Mouse (Mus musculus) testis, adult 2 months (tissue): ENCODE measurements around the gene Rpl39. TPM values are rescaled to one million over a fixed set of nuclear protein-coding genes. Genes with fewer than 3 reads are reported as not detected.

Experiments
- H3K27ac ChIP-seq: fragments of 200-500 bp; 2 replicates; pipeline ENCODE4 v1.5.1; 2012; ENCODE audit warnings: low read depth, low read length; ENCODE audit not compliant: control insufficient read depth, insufficient read depth
- H3K27me3 ChIP-seq: fragments of 200-500 bp; 2 replicates; pipeline ENCODE4 v1.6.1; 2012; ENCODE audit warnings: mild to moderate bottlenecking, low read length, moderate library complexity; ENCODE audit not compliant: control insufficient read depth, insufficient read depth
- H3K36me3 ChIP-seq: fragments of 200-500 bp; 2 replicates; pipeline ENCODE4 v1.6.1; 2012; ENCODE audit warnings: mild to moderate bottlenecking, low read length; ENCODE audit not compliant: control insufficient read depth, insufficient read depth
- H3K4me1 ChIP-seq: fragments of 200-500 bp; 2 replicates; pipeline ENCODE4 v1.6.1; 2012; ENCODE audit warnings: low read length; ENCODE audit not compliant: control insufficient read depth, insufficient read depth
- H3K4me3 ChIP-seq: fragments of 200-500 bp; 2 replicates; pipeline ENCODE4 v1.5.1; 2012; ENCODE audit warnings: low read depth, mild to moderate bottlenecking, low read length, moderate library complexity, mixed read lengths; ENCODE audit not compliant: control insufficient read depth
- CTCF ChIP-seq: fragments of 200-500 bp; IDR thresholded peaks from 2 replicates; pipeline ENCODE4 v1.5.1; 2012; ENCODE audit warnings: low read depth, mild to moderate bottlenecking, inconsistent platforms, low read length, moderate library complexity; ENCODE audit not compliant: control insufficient read depth, insufficient read depth, insufficient replicate concordance
- POLR2A ChIP-seq: fragments of 200-500 bp; IDR thresholded peaks from 2 replicates; pipeline ENCODE4 v1.6.1; 2012; ENCODE audit warnings: low read depth, mild to moderate bottlenecking, inconsistent platforms, low read length, moderate library complexity; ENCODE audit not compliant: control insufficient read depth
- polyA plus RNA-seq: library from polyadenylated mRNA; depleted of rRNA; stranded (reverse); fragments of >200 nt; gene quantifications from 2 replicates; pipeline ENCODE4 v1.2.3, GENCODE M21; 2012; rRNA removed

Rpl39 gene
- 15.2 and 19.2 TPM in 2 replicates for polyA plus RNA-seq

DNA sequence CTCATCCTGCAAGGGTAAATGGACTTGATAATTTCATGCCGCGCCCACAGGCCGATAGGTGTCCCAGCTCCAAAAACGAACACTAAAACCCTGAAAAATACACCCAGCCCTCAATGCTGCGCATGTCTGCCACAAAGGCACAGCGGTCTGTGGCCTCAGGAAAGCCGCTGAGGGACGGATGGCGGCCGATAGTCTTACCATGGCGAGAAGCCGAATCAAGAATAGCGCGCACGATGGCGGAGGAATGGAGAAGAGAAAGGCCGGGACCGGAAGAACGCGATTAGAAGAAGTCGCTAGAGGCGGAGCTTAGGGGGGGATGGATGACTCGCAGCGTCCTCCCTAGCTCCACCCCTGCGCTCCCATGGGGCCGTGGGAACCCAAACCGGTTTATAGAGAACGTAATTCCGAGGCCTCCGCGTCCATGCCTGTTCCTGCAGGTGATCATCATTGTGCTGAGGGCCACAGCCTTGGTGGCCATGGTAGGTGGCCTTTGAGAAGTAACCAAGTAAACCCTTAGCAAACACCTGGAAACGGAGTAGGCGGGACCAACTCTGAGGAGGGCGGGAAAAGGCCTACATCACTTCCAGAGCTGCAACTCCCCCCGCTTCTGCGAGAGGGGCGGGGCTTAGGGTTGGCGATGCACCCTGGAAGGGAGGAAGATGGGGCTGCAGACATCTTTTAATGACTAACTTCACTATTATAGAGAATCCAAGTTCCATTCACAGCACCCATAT is at the start of gene Rpl39:
Gene Rpl39, minus strand, starts transcription at position 476 of the 734 bp plus-strand sequence.
- Histone ChIP-seq H3K36me3 (no peaks in the 10 kb centered on the region), H3K4me3 (peak within 1 kb of the TSS; percentile 86), H3K27me3 (no peaks in the 10 kb centered on the region), H3K27ac (peak within 1 kb of the TSS; percentile 85), H3K4me1 (no peaks in the 10 kb centered on the region)
- peak; percentile 47; the same call in 1 of the 2 replicates for TF ChIP-seq POLR2A
- TF ChIP-seq CTCF: no peak

GRCm38 (mm10) chrX:37126671-37127358 is 41.6 kb upstream of the Rpl39 start, which contains the start of gene Nkap:
Gene Nkap, plus strand, starts transcription at chrX:37126795.
- Histone ChIP-seq H3K27ac (peak within 1 kb of the TSS; percentile 66; the same call in 1 of the 2 replicates), H3K27me3 (no peaks in the 10 kb centered on the region), H3K4me1 (no peaks in the 10 kb centered on the region), H3K4me3 (peak within 1 kb of the TSS; percentile 92), H3K36me3 (no peaks in the 10 kb centered on the region)
- TF ChIP-seq POLR2A (no peak), CTCF (no peak)

- Histone ChIP-seq H3K4me1 (no peaks in the 10 kb centered on the region), H3K27me3 (no peaks in the 10 kb centered on the region), H3K27ac (no peak overlapping the region), H3K4me3 (no peak overlapping the region), H3K36me3 (no peaks in the 10 kb centered on the region)
- TF ChIP-seq POLR2A (no peak), CTCF (no peak)
These were observed 40.3 kb upstream of the Rpl39 start for GRCm38 (mm10) chrX:37125511-37125910.

DNA sequence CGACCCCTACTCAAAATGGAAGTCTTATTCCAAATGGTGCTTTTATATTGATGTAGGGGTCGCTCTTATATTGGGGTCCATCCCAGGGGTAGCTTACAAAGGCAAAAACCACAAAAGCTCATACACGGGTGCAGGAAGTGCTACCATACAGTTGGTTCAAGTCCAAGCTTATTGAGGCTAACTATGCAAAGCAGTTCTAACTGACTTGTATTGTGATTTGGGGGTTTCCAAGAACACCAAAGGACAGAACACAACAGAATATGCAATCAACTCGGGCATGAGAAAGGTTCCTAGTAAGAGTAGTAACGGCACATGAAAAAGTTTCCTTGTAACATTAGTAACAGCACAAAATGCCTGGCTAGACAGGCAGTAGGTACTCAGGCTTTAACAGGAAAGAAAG is 35.0 kb upstream of the Rpl39 start:
- no peaks in the 10 kb centered on the region for H3K4me1 ChIP-seq
- H3K36me3 ChIP-seq: no peaks in the 10 kb centered on the region
- TF ChIP-seq POLR2A (no peak), CTCF (no peak)
- H3K4me3 ChIP-seq: no peak overlapping the region
- H3K27me3 ChIP-seq: no peaks in the 10 kb centered on the region
- no peak overlapping the region for H3K27ac ChIP-seq

DNA sequence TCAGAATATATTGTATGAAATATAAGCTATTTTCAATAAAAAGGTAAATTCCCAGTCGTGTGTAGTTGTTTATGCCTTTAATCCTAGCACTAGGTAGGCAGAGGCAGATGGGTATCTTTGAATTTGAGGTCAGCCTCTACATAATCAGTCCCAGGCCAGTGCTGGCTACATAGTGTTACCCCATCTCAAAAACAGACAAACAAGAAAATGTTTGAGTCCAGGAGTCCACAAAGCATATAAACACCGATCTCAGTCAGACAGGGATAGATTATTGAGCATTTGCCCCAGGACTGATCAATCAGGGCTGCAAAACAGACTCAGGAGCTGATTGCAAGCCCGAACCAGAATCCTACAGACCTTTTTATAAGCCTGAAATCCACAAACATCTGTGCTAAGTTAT is 34.4 kb upstream of the Rpl39 start:
- Histone ChIP-seq H3K36me3 (no peaks in the 10 kb centered on the region), H3K27me3 (no peaks in the 10 kb centered on the region), H3K4me1 (no peaks in the 10 kb centered on the region), H3K27ac (no peak overlapping the region), H3K4me3 (no peak overlapping the region)
- no peak for TF ChIP-seq POLR2A
- no peak for TF ChIP-seq CTCF

DNA sequence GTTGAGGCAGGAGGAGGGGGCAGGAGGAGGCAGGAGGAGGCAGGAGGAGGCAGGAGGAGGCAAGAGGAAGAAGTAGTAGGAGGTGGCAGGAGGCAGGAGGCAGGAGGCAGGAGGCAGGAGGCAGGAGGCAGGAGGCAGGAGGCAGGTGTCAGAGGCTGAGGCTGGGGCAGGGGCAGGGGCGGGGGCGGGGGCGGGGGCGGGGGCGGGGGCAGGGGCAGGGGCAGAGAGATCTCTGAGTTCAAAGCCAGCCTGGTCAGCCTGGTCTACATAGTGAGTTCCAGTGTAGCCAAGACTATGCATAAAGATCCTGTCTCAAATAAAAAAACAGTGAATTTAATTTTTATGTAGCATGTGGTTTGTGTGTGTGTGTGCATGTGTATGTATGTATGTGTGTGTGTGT is 31.9 kb upstream of the Rpl39 start:
- no peaks in the 10 kb centered on the region for H3K36me3 ChIP-seq
- TF ChIP-seq POLR2A: no peak
- TF ChIP-seq CTCF: no peak

DNA sequence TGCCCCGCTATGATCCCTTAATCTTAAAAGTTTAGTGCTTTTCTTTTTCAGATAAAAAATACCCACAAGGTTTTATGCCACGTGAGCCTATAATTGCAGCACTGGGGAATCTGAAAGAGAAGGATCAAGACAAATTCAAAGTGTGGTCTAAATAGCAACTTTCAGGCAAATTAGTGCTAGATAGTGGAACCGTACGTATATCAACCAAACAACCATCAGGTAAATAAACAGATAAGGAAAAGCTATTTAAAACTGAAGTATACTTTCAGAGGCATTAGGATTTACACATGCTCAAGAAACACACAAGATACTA is 25.6 kb upstream of the Rpl39 start:
- TF ChIP-seq CTCF (no peak), POLR2A (no peak)
- Histone ChIP-seq H3K4me1 (no peaks in the 10 kb centered on the region), H3K36me3 (no peaks in the 10 kb centered on the region), H3K27ac (no peak overlapping the region), H3K4me3 (no peak overlapping the region; the same call in 1 of the 2 replicates), H3K27me3 (no peaks in the 10 kb centered on the region)

More for the DNA sequence above, 31.9 kb upstream of the Rpl39 start:
- H3K27me3 ChIP-seq: no peaks in the 10 kb centered on the region
- H3K4me1 ChIP-seq: no peaks in the 10 kb centered on the region
- no peak overlapping the region for H3K27ac ChIP-seq
- H3K4me3 ChIP-seq: no peak overlapping the region
